In the genomic region with DNA sequence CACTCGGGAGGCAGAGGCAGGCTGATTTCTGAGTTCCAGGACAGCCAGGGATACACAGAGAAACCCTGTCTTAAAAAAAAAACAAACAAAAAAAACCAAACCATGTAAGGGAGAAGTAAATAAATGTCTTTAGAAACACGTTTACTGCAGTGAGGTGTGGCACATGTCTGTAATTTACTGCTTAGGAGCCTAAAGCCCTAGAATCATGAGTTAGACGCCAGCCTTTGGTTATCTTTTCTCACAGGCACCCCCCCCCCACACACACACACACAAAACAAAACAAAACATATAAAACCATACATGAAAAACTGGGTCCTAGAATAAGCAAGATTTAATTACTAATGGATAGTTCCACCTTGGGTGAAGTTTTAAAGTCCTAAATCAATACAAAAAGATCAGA, we compare ENCODE assay signal across 17 mouse cellular contexts.
"Had no signal": no experiment of that assay in that cellular context is flagged by ENCODE, and none has a peak within 500 bp of the region (broad histone marks: within the 10 kb centered on the region; RNA-seq: fewer than 3 reads in every experiment).

No protein-coding gene starts in this region.

- ATAC-seq: liver, embryonic 12.5 days; liver, postnatal 0 days; lung, postnatal 0 days; midbrain, embryonic 13.5 days; midbrain, embryonic 15.5 days; midbrain, embryonic 16.5 days had no signal

- DNase-seq: left cerebral cortex, postnatal 4 days; liver; liver, embryonic 13.5 days; liver, postnatal 0 days; lung, adult 18-20 months; lung, adult 2 months; lung, embryonic 14.5 days; lung, postnatal 10 days; lung, postnatal 14 days; lung, postnatal 36 days; lung, postnatal 4 days; midbrain, embryonic 14.5 days had no signal
